Mouse (Mus musculus) C2C12 (cell line): ENCODE results near the gene Hnrnpu. TPM values are rescaled to one million over a fixed set of nuclear protein-coding genes. Genes with fewer than 3 reads are reported as not detected.
"Not testable (repeated sequence)": the region's sequence is repeated elsewhere in the genome, so short reads cannot be mapped to it uniquely, and the experiment has no call there.

Source experiments
- H3K27me3 ChIP-seq: one replicate; pipeline ENCODE4 v1.6.1; 2011; ENCODE audit not compliant: control insufficient read depth, insufficient read depth, insufficient read length
- H3K36me3 ChIP-seq: one replicate; pipeline ENCODE4 v1.6.1; 2011; ENCODE audit not compliant: control insufficient read depth, insufficient read depth
- H3K4me3 ChIP-seq: one replicate; pipeline ENCODE4 v1.5.1; 2011; ENCODE audit warnings: mild to moderate bottlenecking, control low read depth; ENCODE audit not compliant: poor library complexity, insufficient read depth, severe bottlenecking
- H3K79me2 ChIP-seq: one replicate; pipeline ENCODE4 v1.6.1; 2011; ENCODE audit not compliant: control insufficient read depth, insufficient read depth
- H3K79me3 ChIP-seq: one replicate; pipeline ENCODE4 v1.6.1; 2011; ENCODE audit warnings: low read depth, control low read depth
- H3ac ChIP-seq: one replicate; pipeline ENCODE3; 2011; ENCODE audit warnings: low read depth; ENCODE audit not compliant: control insufficient read depth, insufficient read length
- CEBPB ChIP-seq: IDR thresholded peaks from one replicate; pipeline ENCODE4 v1.6.1; 2011; ENCODE audit warnings: low read depth, mild to moderate bottlenecking, control low read depth, moderate library complexity
- CTCF ChIP-seq: IDR thresholded peaks from one replicate; pipeline ENCODE4 v1.5.1; 2011; ENCODE audit not compliant: control insufficient read depth, insufficient read depth, insufficient read length
- FOSL1 ChIP-seq: IDR thresholded peaks from one replicate; pipeline ENCODE4 v1.8.0; 2011; ENCODE audit warnings: mild to moderate bottlenecking, low read length; ENCODE audit not compliant: poor library complexity, insufficient read depth, severe bottlenecking
- MAX ChIP-seq: IDR thresholded peaks from one replicate; pipeline ENCODE4 v1.6.1; 2011; ENCODE audit warnings: mild to moderate bottlenecking, control low read depth
- MYOD1 ChIP-seq: IDR thresholded peaks from one replicate; pipeline ENCODE4 v1.6.1; 2011; ENCODE audit warnings: low read depth; ENCODE audit not compliant: control insufficient read depth, insufficient read length
- MYOG ChIP-seq: IDR thresholded peaks from one replicate; pipeline ENCODE4 v1.6.1; 2011; ENCODE audit not compliant: control insufficient read depth, insufficient read length; ENCODE audit errors: extremely low read depth
- USF1 ChIP-seq: IDR thresholded peaks from one replicate; pipeline ENCODE4 v1.6.1; 2011; ENCODE audit warnings: low read depth, mild to moderate bottlenecking, control low read depth, moderate library complexity
- polyA plus RNA-seq: library from polyadenylated mRNA; unstranded; fragments of >200 nt; fragmentation: generic; extraction: Trizol; gene quantifications from one replicate; pipeline ENCODE4 v1.2.1, GENCODE M21; 2012; ENCODE audit warnings: missing spikeins

Hnrnpu gene
- polyA plus RNA-seq, 1 experiment: 169 TPM

- Histone ChIP-seq H3K27me3 (no peaks in the 10 kb centered on the region), H3K36me3 (no peaks in the 10 kb centered on the region), H3K4me3 (no peak overlapping the region), H3K79me3 (no peaks in the 10 kb centered on the region), H3ac (no peak overlapping the region), H3K79me2 (no peaks in the 10 kb centered on the region)
- TF ChIP-seq FOSL1: no peak
- TF ChIP-seq MYOG: no peak
- TF ChIP-seq CEBPB: no peak
- TF ChIP-seq CTCF: no peak
- no peak for TF ChIP-seq MAX
- no peak for TF ChIP-seq USF1
- TF ChIP-seq MYOD1: no peak
Measured at GRCm38 (mm10) chr1:178294051-178294450, 43.5 kb downstream of the Hnrnpu start.

- no peak for TF ChIP-seq MYOG
- TF ChIP-seq CEBPB: no peak
- no peak for TF ChIP-seq CTCF
- no peak for TF ChIP-seq FOSL1
- no peak for TF ChIP-seq MYOD1
- TF ChIP-seq USF1: no peak
- no peak for TF ChIP-seq MAX
- no peak overlapping the region for H3K4me3 ChIP-seq
Measured at GRCm38 (mm10) chr1:178291716-178292115, 45.9 kb downstream of the Hnrnpu start.

GRCm38 (mm10) chr1:178287601-178288176 lies 49.9 kb downstream of the Hnrnpu start:
- Histone ChIP-seq H3K27me3 (no peaks in the 10 kb centered on the region), H3K36me3 (no peaks in the 10 kb centered on the region), H3K79me2 (no peaks in the 10 kb centered on the region), H3K4me3 (no peak overlapping the region), H3K79me3 (no peaks in the 10 kb centered on the region), H3ac (no peak overlapping the region)
- TF ChIP-seq USF1: no peak

More at GRCm38 (mm10) chr1:178291716-178292115, 45.9 kb downstream of the Hnrnpu start:
- Histone ChIP-seq H3K79me3 (no peaks in the 10 kb centered on the region), H3K27me3 (no peaks in the 10 kb centered on the region), H3K79me2 (no peaks in the 10 kb centered on the region), H3ac (no peak overlapping the region), H3K36me3 (no peaks in the 10 kb centered on the region)

- Histone ChIP-seq H3ac (no peak overlapping the region), H3K79me3 (no peaks in the 10 kb centered on the region), H3K4me3 (no peak overlapping the region), H3K79me2 (no peaks in the 10 kb centered on the region), H3K27me3 (no peaks in the 10 kb centered on the region), H3K36me3 (no peaks in the 10 kb centered on the region)
- TF ChIP-seq MAX (no peak), CEBPB (no peak), MYOG (no peak), USF1 (no peak), MYOD1 (no peak), FOSL1 (no peak), CTCF (no peak)
Measured at GRCm38 (mm10) chr1:178283946-178284720, 53.5 kb downstream of the Hnrnpu start.

- not testable (repeated sequence) for H3K4me3 ChIP-seq, H3K79me2 ChIP-seq, H3ac ChIP-seq, H3K36me3 ChIP-seq, H3K27me3 ChIP-seq, H3K79me3 ChIP-seq
Measured at GRCm38 (mm10) chr1:178283314-178283713, 54.3 kb downstream of the Hnrnpu start.

- Histone ChIP-seq H3K79me2 (no peaks in the 10 kb centered on the region), H3K4me3 (no peak overlapping the region), H3K79me3 (no peaks in the 10 kb centered on the region), H3K27me3 (no peaks in the 10 kb centered on the region), H3K36me3 (no peaks in the 10 kb centered on the region), H3ac (peak overlapping the region; percentile 62)
- TF ChIP-seq USF1 (no peak), FOSL1 (no peak), MAX (no peak), MYOG (no peak), CEBPB (no peak), CTCF (no peak), MYOD1 (no peak)
Measured at GRCm38 (mm10) chr1:178276054-178276911, 61.3 kb downstream of the Hnrnpu start.
